Mouse (Mus musculus): ENCODE measurements around the gene Mthfd2l. TPM values are rescaled to one million over a fixed set of nuclear protein-coding genes. Genes with fewer than 3 reads are reported as not detected.

The Mthfd2l gene
- total RNA-seq, 2 experiments from 2014 or later, result 6.5 to 8.8 TPM

Other genes with a start within 250 kb of the Mthfd2l start
- gene Cxcl5, start 171.8 kb upstream of the Mthfd2l start, total RNA-seq (2021), result not detected
- under 1 TPM; 0.33 to 0.67 TPM for gene Ppbp, start 162.6 kb upstream of the Mthfd2l start, total RNA-seq (2021)
- gene Pf4, start 158.7 kb upstream of the Mthfd2l start, total RNA-seq (2021), result 10 to 100 TPM; 11.0 to 14.8 TPM
- not detected for gene Cxcl3, start 145.0 kb upstream of the Mthfd2l start, total RNA-seq (2021)
- gene Cxcl15, start 136.6 kb upstream of the Mthfd2l start, total RNA-seq (2021), result not detected
- under 1 TPM in 1 of 2 experiments, not detected in 1; 0.24 TPM for gene Cxcl1, start 39.9 kb upstream of the Mthfd2l start, total RNA-seq (2021)
- not detected for gene Cxcl2, start 27.2 kb upstream of the Mthfd2l start, total RNA-seq (2021)
- under 1 TPM; 0.28 to 0.59 TPM for gene Epgn, start 96.3 kb downstream of the Mthfd2l start, total RNA-seq (2021)
- not detected for gene Ereg, start 143.5 kb downstream of the Mthfd2l start, total RNA-seq (2021)
- gene Areg, start 208.5 kb downstream of the Mthfd2l start, total RNA-seq (2021), result not detected